Mouse (Mus musculus): ENCODE measurements around the gene Mfng. TPM values are rescaled to one million over a fixed set of nuclear protein-coding genes. Genes with fewer than 3 reads are reported as not detected.

The Mfng gene
- polyA plus RNA-seq, 1 experiment: 15.5 TPM

DNA sequence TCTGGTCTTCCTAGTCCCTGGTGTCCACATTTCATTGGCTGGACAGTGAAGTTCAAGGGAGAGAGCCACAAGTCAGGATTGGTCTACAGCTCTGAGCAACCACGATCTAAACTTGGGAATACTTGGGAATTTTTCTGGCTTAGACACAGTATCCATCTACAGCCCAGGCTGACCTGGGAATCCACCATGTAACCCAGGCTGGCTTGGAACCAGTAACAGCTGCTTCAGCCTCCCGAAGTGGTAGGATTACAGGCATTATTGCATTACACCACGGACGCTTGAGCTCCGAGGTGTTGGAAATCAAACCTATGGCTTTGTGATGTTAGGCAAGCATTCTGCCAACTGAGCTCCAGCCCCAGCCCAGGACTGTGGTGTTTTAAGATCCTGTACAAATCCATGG, 9.6 kb downstream of the Mfng start:
- no peak overlapping the region for H3K27ac ChIP-seq (ENCODE audit: control insufficient read depth, insufficient read depth, low read depth, low read length, poor library complexity)
- WGBS: 80% methylated on average over 5 of the region's 5 CpGs
- H3K4me1 ChIP-seq (ENCODE audit: control insufficient read depth, insufficient read depth, low read length): no peaks in the 10 kb centered on the region
- H3K4me3 ChIP-seq (replicated peaks; ENCODE audit: control insufficient read depth, low read depth, low read length): no peak overlapping the region
- TF ChIP-seq POLR2A (IDR thresholded peaks at IDR 0.05; ENCODE audit: borderline replicate concordance, control insufficient read depth, low read depth, low read length) (no peak), CTCF (IDR thresholded peaks at IDR 0.05; ENCODE audit: control insufficient read depth, insufficient read depth, low read length) (no peak)

DNA sequence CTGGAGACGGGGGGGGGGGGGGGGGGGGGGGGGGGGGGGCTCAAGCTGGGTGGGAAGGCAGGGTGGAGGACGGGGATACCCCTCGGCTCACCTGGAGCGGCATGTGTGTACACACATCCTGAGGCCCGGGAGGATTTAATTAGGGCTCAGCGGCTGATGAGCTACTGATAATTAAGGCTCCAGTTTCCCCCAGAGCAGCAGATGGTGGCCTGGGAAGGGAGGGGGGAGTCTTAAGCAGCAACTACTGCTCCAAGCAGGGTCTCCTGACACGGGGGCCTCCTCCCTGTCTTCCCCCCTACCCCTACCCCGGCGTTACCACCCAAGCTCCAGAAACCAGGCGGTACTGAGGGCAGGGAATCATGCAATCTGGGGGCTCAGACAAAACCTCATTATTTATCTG, 10.1 kb downstream of the Mfng start:
- TF ChIP-seq POLR2A (IDR thresholded peaks at IDR 0.05; ENCODE audit: borderline replicate concordance, control insufficient read depth, low read depth, low read length) (no peak), CTCF (IDR thresholded peaks at IDR 0.05; ENCODE audit: control insufficient read depth, insufficient read depth, low read length) (no peak)
- Histone ChIP-seq H3K4me1 (ENCODE audit: control insufficient read depth, insufficient read depth, low read length) (no peaks in the 10 kb centered on the region), H3K4me3 (replicated peaks; ENCODE audit: control insufficient read depth, low read depth, low read length) (no peak overlapping the region), H3K27ac (ENCODE audit: control insufficient read depth, insufficient read depth, low read depth, low read length, poor library complexity) (no peak overlapping the region)
- WGBS: 76% methylated on average over 9 of the region's 10 CpGs

DNA sequence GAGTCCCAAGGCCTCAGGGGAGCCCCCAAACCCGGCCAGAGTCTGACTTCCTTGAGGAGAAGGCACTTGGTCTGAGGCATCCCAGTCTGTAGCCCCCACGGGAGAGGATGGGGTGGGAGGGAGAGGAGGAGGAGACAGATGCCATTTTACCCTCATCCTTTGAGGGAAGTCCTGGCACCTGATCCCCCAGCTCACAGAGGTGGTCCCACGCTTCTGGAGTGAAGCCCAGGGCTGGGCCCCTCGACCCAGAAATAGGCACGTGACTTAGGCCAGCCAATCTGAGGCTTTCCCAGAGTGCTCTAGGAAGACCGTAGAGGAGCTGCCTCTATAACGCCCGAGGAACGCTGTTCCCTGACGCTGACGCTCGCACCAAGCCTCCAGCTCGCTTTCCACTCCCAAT, 12.2 kb downstream of the Mfng start:
- 83% methylated on average over 13 of the region's 13 CpGs for WGBS

DNA sequence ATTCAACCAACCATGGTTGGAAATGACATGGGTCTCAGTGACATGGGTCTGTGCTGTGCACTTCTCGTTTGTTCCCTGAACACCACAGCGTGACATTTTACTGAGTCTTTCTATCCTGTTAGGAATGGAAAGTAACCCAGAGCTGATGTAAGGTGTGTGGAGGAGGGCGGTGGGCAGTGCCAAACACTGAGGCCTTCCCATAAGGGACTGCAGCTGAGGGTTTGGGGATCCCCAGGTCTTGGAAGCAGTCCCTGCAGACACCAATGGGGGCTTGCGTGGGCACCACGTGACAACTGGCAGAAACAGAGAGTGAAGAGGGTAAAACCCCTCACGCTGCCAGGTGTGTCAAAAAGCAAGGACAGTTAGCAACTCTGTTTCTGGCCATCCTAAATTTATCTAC, 15.1 kb downstream of the Mfng start:
- H3K27ac ChIP-seq (ENCODE audit: control insufficient read depth, insufficient read depth, low read depth, low read length, poor library complexity): no peak overlapping the region
- peaks cover 2% of the 10 kb centered on the region for H3K4me1 ChIP-seq (ENCODE audit: control insufficient read depth, insufficient read depth, low read length)
- H3K4me3 ChIP-seq (replicated peaks; ENCODE audit: control insufficient read depth, low read depth, low read length): no peak overlapping the region
- WGBS: 93% methylated on average over 6 of the region's 6 CpGs
- TF ChIP-seq CTCF (IDR thresholded peaks at IDR 0.05; ENCODE audit: control insufficient read depth, insufficient read depth, low read length): no peak

More for the DNA sequence above, 12.2 kb downstream of the Mfng start:
- no peak overlapping the region for H3K4me3 ChIP-seq (replicated peaks; ENCODE audit: control insufficient read depth, low read depth, low read length)
- no peak overlapping the region for H3K27ac ChIP-seq (ENCODE audit: control insufficient read depth, insufficient read depth, low read depth, low read length, poor library complexity)
- no peaks in the 10 kb centered on the region for H3K4me1 ChIP-seq (ENCODE audit: control insufficient read depth, insufficient read depth, low read length)
- TF ChIP-seq CTCF (IDR thresholded peaks at IDR 0.05; ENCODE audit: control insufficient read depth, insufficient read depth, low read length) (no peak), POLR2A (IDR thresholded peaks at IDR 0.05; ENCODE audit: borderline replicate concordance, control insufficient read depth, low read depth, low read length) (no peak)

DNA sequence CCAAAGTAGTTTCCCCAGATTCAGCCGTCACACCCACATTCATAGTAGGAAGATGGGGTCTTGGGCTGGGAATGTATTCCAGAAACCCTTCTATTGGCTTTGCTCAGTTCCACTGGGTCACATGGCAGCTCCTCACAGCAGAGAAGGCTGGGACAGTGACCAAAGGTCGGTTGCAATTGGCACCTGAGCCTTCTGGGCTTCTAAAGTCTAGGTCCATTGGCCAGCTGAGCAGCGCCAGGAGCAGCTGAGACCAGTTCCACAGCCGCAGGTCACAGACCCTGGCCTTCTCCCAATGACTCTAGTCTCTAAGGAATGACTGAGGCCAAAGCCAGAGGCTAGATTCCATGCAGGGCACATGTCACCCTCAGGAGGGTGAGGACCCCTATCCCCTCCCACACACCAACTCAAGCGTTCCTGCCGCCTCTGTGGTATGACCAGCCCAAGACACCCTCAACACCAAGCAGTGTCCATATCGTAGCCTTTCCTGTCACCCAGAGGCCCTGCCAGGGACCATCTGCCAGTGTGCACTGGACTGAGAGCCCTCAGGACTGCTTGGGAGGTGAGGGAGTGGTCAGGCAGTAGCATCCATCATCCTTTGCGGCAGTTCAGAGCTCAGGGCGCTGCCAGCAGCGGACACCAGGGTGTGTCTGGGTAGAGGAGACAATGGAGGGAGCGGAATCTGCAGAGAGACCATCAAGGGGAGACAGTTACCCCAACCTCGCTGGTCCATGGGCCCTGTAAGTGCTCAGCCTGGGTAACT, 17.1 kb downstream of the Mfng start:
- whole genome bisulfite sequencing: 86% methylated on average over 12 of the region's 12 CpGs

DNA sequence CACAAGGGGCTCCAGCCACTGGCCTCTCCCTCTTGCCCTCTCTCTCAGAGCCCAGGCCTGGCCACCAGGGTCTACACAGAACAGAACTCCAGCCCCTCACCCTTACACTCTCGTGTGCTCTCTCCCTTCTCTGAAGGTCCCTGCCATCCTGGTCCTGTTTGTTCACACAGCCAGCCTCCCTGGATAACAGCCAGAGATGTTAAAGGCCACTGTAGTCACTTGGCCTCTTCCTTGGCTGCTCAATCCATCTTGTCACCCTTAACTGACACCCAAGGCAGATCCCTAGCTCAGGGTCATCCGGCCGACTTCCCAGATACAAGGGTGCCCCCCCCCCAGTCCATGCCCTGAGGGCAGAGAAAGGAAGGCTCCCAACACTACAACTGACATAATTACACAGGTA, 18.0 kb downstream of the Mfng start:
- H3K27ac ChIP-seq (ENCODE audit: control insufficient read depth, insufficient read depth, low read depth, low read length, poor library complexity): no peak overlapping the region
- TF ChIP-seq CTCF (IDR thresholded peaks at IDR 0.05; ENCODE audit: control insufficient read depth, insufficient read depth, low read length) (no peak), POLR2A (IDR thresholded peaks at IDR 0.05; ENCODE audit: borderline replicate concordance, control insufficient read depth, low read depth, low read length) (no peak)
- H3K4me1 ChIP-seq (ENCODE audit: control insufficient read depth, insufficient read depth, low read length): peaks cover 2% of the 10 kb centered on the region
- no peak overlapping the region for H3K4me3 ChIP-seq (replicated peaks; ENCODE audit: control insufficient read depth, low read depth, low read length)
- WGBS: 48% methylated on average over 3 of the region's 3 CpGs

More for the DNA sequence above, 17.1 kb downstream of the Mfng start:
- Histone ChIP-seq H3K4me3 (replicated peaks; ENCODE audit: control insufficient read depth, low read depth, low read length) (no peak overlapping the region), H3K27ac (ENCODE audit: control insufficient read depth, insufficient read depth, low read depth, low read length, poor library complexity) (no peak overlapping the region), H3K4me1 (ENCODE audit: control insufficient read depth, insufficient read depth, low read length) (peaks cover 2% of the 10 kb centered on the region)
- TF ChIP-seq CTCF (IDR thresholded peaks at IDR 0.05; ENCODE audit: control insufficient read depth, insufficient read depth, low read length): no peak
- no peak for TF ChIP-seq POLR2A (IDR thresholded peaks at IDR 0.05; ENCODE audit: borderline replicate concordance, control insufficient read depth, low read depth, low read length)

DNA sequence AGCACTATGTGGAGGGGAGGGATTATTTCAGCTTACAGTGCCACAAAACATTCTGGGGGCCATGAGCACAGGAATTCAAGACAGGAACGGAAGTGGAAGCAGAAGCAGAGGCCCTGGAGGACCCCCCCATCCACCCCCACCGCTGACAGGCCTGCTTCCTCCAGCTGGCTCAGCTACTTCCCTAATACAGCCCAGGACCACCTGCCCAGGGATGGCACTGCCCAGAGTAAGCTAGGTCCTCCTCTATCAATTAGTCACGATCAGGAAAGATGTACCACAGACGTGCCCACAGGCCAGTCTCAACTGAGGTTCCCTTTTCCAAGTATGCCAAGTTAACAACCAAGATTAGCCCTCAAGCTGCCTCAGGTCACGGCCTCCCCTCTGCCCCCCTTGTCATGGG, 19.1 kb downstream of the Mfng start:
- H3K4me1 ChIP-seq (ENCODE audit: control insufficient read depth, insufficient read depth, low read length): peaks cover 2% of the 10 kb centered on the region
- 8% methylated on average over 5 of the region's 5 CpGs for WGBS
- no peak overlapping the region for H3K4me3 ChIP-seq (replicated peaks; ENCODE audit: control insufficient read depth, low read depth, low read length)
- H3K27ac ChIP-seq (ENCODE audit: control insufficient read depth, insufficient read depth, low read depth, low read length, poor library complexity): no peak overlapping the region
- no peak for TF ChIP-seq POLR2A (IDR thresholded peaks at IDR 0.05; ENCODE audit: borderline replicate concordance, control insufficient read depth, low read depth, low read length)
- TF ChIP-seq CTCF (IDR thresholded peaks at IDR 0.05; ENCODE audit: control insufficient read depth, insufficient read depth, low read length): no peak

DNA sequence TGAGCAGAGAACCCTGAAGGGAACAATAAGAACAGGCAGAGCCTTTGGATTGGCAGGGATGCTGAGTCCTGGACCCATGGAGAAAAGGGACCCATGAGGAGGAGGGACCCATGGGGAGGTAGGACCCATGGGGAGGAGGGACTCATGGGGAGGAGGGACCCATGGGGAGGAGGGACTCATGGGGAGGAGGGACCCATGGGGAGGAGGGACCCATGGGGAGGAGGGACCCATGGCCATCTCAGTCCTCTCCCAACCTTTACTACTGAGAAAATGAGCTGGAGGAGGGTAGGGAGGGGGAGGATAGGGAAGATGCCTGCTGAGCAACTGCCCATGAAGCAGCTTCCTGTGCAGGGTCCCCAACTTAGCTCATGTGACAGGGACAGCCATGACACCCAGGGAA, 20.3 kb downstream of the Mfng start:
- no peak overlapping the region for H3K4me3 ChIP-seq (replicated peaks; ENCODE audit: control insufficient read depth, low read depth, low read length)
- TF ChIP-seq CTCF (IDR thresholded peaks at IDR 0.05; ENCODE audit: control insufficient read depth, insufficient read depth, low read length) (no peak), POLR2A (IDR thresholded peaks at IDR 0.05; ENCODE audit: borderline replicate concordance, control insufficient read depth, low read depth, low read length) (no peak)
- peaks cover 2% of the 10 kb centered on the region for H3K4me1 ChIP-seq (ENCODE audit: control insufficient read depth, insufficient read depth, low read length)

More for the DNA sequence above, 20.3 kb downstream of the Mfng start:
- H3K27ac ChIP-seq (ENCODE audit: control insufficient read depth, insufficient read depth, low read depth, low read length, poor library complexity): no peak overlapping the region

Measured in bone marrow, adult 2 months (tissue).